Mouse (Mus musculus) forebrain, embryonic 14.5 days (tissue): ENCODE data around the gene Hs3st5. TPM values are rescaled to one million over a fixed set of nuclear protein-coding genes. Genes with fewer than 3 reads are reported as not detected.
"Not testable (repeated sequence)": the region's sequence is repeated elsewhere in the genome, so short reads cannot be mapped to it uniquely, and the experiment has no call there.

Experiments used
- ATAC-seq: fragments of 200-750 bp; cut with Nextera tagmentation; 2 replicates; pipeline ENCODE4 v1.8.0; 2017; ENCODE audit warnings: mild to moderate bottlenecking, moderate library complexity
- DNase-seq: peaks from one replicate; pipeline ENCODE4 v3.0.0-alpha.2; 2015; ENCODE audit warnings: low spot score
- H3K27ac ChIP-seq: fragments of 300-500 bp; sonication (generic); 2 replicates; pipeline ENCODE4 v1.5.1; 2014; ENCODE audit warnings: low read depth, mild to moderate bottlenecking, control low read depth, low read length, moderate library complexity
- H3K27me3 ChIP-seq: fragments of 300-500 bp; sonication (generic); replicated peaks from 2 replicates; pipeline ENCODE4 v1.6.1; 2014; ENCODE audit warnings: low read length, control low read depth, mixed read lengths; ENCODE audit not compliant: control insufficient read depth, insufficient read depth
- H3K36me3 ChIP-seq: fragments of 300-500 bp; sonication (generic); 2 replicates; pipeline ENCODE4 v1.6.1; 2014; ENCODE audit warnings: low read length, control low read depth; ENCODE audit not compliant: control insufficient read depth, insufficient read depth
- H3K4me1 ChIP-seq: fragments of 300-500 bp; sonication (generic); 2 replicates; pipeline ENCODE4 v1.6.1; 2014; ENCODE audit warnings: antibody characterized with exemption, low read length, control low read depth; ENCODE audit not compliant: control insufficient read depth, insufficient read depth
- H3K4me2 ChIP-seq: fragments of 300-500 bp; sonication (generic); 2 replicates; pipeline ENCODE4 v1.6.1; 2014; ENCODE audit warnings: mild to moderate bottlenecking, control low read depth, low read length
- H3K4me3 ChIP-seq: fragments of 300-500 bp; sonication (generic); 2 replicates; pipeline ENCODE4 v1.5.1; 2014; ENCODE audit warnings: low read depth, low read length, control low read depth
- H3K9ac ChIP-seq: fragments of 300-500 bp; sonication (generic); 2 replicates; pipeline ENCODE4 v1.6.1; 2014; ENCODE audit warnings: mild to moderate bottlenecking, low read length, control low read depth, moderate library complexity
- H3K9me3 ChIP-seq: fragments of 300-500 bp; sonication (generic); replicated peaks from 2 replicates; pipeline ENCODE4 v1.6.1; 2016; ENCODE audit warnings: low read length, control low read depth, mixed read lengths; ENCODE audit not compliant: control insufficient read depth
- WGBS: fragments of 180-500 bp; shearing (Covaris S2); extraction: QIAGEN DNeasy Blood & Tissue Kit; methylation state at CpG from one replicate; pipeline ENCODE4 v1.1.7; 2014; 5-methylcytosine and 5-hydroxymethylcytosine counted together
- polyA plus RNA-seq: library from polyadenylated mRNA; unstranded; fragments of >200 nt; fragmentation: Nextera tagmentation; extraction: Ambion mirVana; gene quantifications from 2 replicates; pipeline ENCODE4 v1.2.1, GENCODE M21; 2014

Hs3st5 gene
- polyA plus RNA-seq, 1 experiment from 2014 or later: 6.7 TPM

DNA sequence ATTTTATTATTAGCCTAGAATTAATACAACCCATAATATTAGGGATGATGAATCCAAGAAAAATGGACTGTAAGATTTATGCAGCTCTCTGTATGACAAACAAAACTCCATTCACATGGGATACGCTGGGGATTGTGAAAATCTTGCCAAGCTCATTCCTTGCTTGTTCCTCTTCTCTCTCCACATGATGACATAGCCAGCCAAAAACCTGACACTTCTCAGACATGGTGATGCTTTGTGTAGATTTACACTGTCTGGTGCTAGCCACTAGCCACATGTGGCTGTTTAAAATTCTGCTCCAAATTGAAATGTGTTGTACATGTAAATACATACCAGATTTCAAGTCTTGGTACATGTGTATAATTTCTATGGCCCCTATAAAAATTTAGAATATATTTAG is 6.9 kb upstream of the Hs3st5 start:
- H3K9ac ChIP-seq: no peak overlapping the region
- no peak for DNase-seq
- ATAC-seq: 0 out of 2 replicates have a peak, but pooled peaks have one; percentile 26
- H3K4me2 ChIP-seq: no peak overlapping the region
- WGBS: 80% methylated on average over 1 of the region's 1 CpGs
- no peaks in the 10 kb centered on the region for H3K27me3 ChIP-seq
- H3K4me1 ChIP-seq: no peaks in the 10 kb centered on the region
- H3K4me3 ChIP-seq: no peak overlapping the region
- H3K9me3 ChIP-seq: no peaks in the 10 kb centered on the region
- H3K27ac ChIP-seq: no peak overlapping the region
- no peaks in the 10 kb centered on the region for H3K36me3 ChIP-seq

- peak; percentile 45 for DNase-seq
- Histone ChIP-seq H3K4me3 (peak overlapping the region; percentile 63), H3K9me3 (no peaks in the 10 kb centered on the region), H3K36me3 (no peaks in the 10 kb centered on the region), H3K4me2 (peak overlapping the region; percentile 97), H3K9ac (peak overlapping the region; percentile 70), H3K4me1 (no peaks in the 10 kb centered on the region), H3K27ac (no peak overlapping the region), H3K27me3 (0 out of 2 replicates have a peak, but pooled peaks cover 3% of the 10 kb centered on the region)
- 7% methylated on average over 13 of the region's 13 CpGs for WGBS
- peak; percentile 16 for ATAC-seq
Measured at GRCm38 (mm10) chr10:36506033-36506726, 434 bp upstream of the Hs3st5 start.

DNA sequence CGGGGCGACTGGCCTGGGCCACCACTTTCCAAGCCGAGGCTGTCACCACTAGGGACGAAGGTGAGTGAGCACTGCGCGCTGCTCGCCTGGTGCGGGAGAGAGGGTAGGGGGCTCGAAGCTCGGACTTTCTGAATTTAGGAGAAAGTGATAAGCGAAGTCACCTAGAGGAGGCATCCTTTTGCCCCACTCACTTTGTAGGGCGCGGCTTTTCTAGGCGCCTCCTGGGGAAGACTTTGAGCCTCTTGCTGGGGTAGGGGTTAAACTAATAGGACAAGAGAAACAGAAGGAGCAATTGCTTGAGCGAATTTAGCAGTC is 899 bp downstream of the Hs3st5 start:
- Histone ChIP-seq H3K4me3 (peak overlapping the region; percentile 63), H3K9ac (peak overlapping the region; percentile 70), H3K36me3 (no peaks in the 10 kb centered on the region), H3K4me1 (no peaks in the 10 kb centered on the region), H3K9me3 (no peaks in the 10 kb centered on the region), H3K27ac (no peak overlapping the region), H3K4me2 (peak overlapping the region; percentile 97), H3K27me3 (0 out of 2 replicates have a peak, but pooled peaks cover 3% of the 10 kb centered on the region)
- WGBS: under 1% methylated on average over 15 of the region's 15 CpGs
- no peak for DNase-seq
- no peak; the same call in 1 of the 2 replicates for ATAC-seq

- ATAC-seq: no peak
- Histone ChIP-seq H3K4me2 (peak overlapping the region; percentile 97), H3K4me3 (peak overlapping the region; percentile 63), H3K9me3 (no peaks in the 10 kb centered on the region), H3K27me3 (0 out of 2 replicates have a peak, but pooled peaks cover 3% of the 10 kb centered on the region), H3K9ac (peak overlapping the region; percentile 70; the same call in 1 of the 2 replicates), H3K36me3 (no peaks in the 10 kb centered on the region), H3K27ac (no peak overlapping the region), H3K4me1 (no peaks in the 10 kb centered on the region)
- 2% methylated on average over 18 of the region's 18 CpGs for WGBS
- peak; percentile 10 for DNase-seq
Measured at GRCm38 (mm10) chr10:36507991-36508546, 1.5 kb downstream of the Hs3st5 start.

GRCm38 (mm10) chr10:36509477-36509876 is 2.9 kb downstream of the Hs3st5 start:
- peak; percentile 11 for DNase-seq
- Histone ChIP-seq H3K9ac (no peak overlapping the region), H3K4me2 (peak overlapping the region; percentile 10; the same call in 1 of the 2 replicates), H3K36me3 (no peaks in the 10 kb centered on the region), H3K27ac (no peak overlapping the region), H3K9me3 (no peaks in the 10 kb centered on the region), H3K27me3 (0 out of 2 replicates have a peak, but pooled peaks cover 3% of the 10 kb centered on the region), H3K4me1 (no peaks in the 10 kb centered on the region), H3K4me3 (no peak overlapping the region)
- 20% methylated on average over 4 of the region's 4 CpGs for WGBS
- no peak for ATAC-seq

DNA sequence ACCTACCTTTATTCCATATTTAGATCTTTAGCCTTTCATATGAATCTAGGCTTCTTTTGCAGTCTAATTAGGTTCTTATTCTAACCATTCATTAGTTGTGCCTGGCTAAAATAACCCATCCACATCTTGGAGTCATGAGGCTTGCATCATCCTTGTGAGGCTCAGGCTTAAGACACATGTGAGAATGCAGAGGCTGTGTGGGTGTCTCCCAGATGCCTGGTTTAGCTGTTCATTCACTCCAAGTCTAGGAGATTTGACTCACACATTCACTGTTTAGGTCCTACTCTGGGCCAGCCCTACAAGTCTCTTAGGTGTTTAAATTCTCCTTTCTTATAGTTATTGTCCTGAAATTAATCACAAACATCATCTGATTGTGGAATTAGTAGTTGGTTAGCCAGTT is 17.3 kb downstream of the Hs3st5 start:
- Histone ChIP-seq H3K4me2 (no peak overlapping the region), H3K27ac (no peak overlapping the region), H3K9ac (no peak overlapping the region), H3K9me3 (no peaks in the 10 kb centered on the region), H3K27me3 (no peaks in the 10 kb centered on the region), H3K4me3 (no peak overlapping the region), H3K36me3 (no peaks in the 10 kb centered on the region), H3K4me1 (no peaks in the 10 kb centered on the region)
- no peak for ATAC-seq
- no peak for DNase-seq

DNA sequence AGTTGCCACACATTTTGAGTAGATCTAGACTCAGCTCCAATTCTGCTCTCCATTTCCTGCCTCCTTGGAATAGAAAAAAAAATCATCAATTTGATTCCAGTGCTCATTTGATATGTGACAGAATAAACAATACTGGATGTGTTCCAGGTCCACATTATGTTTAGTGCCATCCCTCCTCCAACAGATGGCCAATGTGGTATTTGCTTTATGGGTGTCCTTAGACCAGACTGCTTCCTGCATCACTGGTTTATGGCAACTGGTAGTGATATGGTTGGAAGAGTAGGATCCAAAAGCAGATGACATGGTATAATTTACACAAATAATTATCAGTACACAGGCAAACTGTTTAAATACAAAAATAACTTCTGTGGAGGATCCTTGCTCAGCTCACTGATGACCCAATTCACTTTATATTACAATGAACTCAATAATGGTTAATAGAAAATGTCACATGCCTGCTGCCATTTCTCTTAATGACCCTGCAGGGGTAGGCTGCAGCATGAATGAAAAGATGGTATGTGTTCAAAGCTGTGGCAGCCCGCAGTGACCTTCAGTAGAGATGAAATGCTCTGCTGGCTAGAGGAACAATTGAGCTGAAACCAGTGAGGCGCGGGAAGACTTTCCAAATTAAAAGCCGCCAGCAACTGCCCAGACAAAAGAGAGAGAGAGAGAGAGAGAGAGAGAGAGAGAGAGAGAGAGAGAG is 27.2 kb downstream of the Hs3st5 start:
- Histone ChIP-seq H3K4me1 (no peaks in the 10 kb centered on the region), H3K27ac (no peak overlapping the region), H3K4me2 (no peak overlapping the region), H3K4me3 (no peak overlapping the region), H3K36me3 (no peaks in the 10 kb centered on the region), H3K27me3 (no peaks in the 10 kb centered on the region), H3K9ac (no peak overlapping the region), H3K9me3 (no peaks in the 10 kb centered on the region)
- ATAC-seq (peak; percentile 74), DNase-seq (peak; percentile 59)
- 9% methylated on average over 4 of the region's 4 CpGs for WGBS

DNA sequence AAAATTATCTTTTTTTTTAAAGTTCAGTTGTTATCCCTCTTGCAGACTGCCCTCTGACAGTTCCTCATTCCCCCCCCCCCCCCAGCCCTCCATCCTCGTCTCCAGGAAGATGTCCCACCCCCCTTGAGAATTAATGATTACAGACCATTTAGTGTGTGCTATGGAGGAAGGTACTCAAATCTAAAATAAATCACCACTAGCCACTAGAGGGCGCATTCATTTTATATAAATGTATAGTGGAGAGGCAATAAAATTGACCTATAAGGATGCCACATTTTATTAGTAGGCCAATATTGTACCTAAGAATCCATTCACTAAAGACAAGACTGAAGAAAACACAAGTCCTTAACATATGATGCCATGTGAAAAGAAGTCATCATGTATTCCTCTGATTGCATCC is 40.0 kb downstream of the Hs3st5 start:
- Histone ChIP-seq H3K9me3 (no peaks in the 10 kb centered on the region), H3K4me3 (no peak overlapping the region), H3K27ac (no peak overlapping the region), H3K27me3 (no peaks in the 10 kb centered on the region), H3K4me2 (no peak overlapping the region), H3K9ac (no peak overlapping the region), H3K36me3 (no peaks in the 10 kb centered on the region), H3K4me1 (no peaks in the 10 kb centered on the region)
- DNase-seq (peak; percentile 69), ATAC-seq (0 out of 2 replicates have a peak, but pooled peaks have one; percentile 26)
- WGBS: 33% methylated on average over 2 of the region's 2 CpGs

- H3K9ac ChIP-seq, H3K27me3 ChIP-seq, ATAC-seq, H3K36me3 ChIP-seq, H3K4me3 ChIP-seq, H3K4me2 ChIP-seq, H3K4me1 ChIP-seq, H3K27ac ChIP-seq, DNase-seq, H3K9me3 ChIP-seq: not testable (repeated sequence)
- 61% methylated on average over 1 of the region's 1 CpGs for WGBS
Measured at GRCm38 (mm10) chr10:36547713-36548112, 41.1 kb downstream of the Hs3st5 start.
